9 mouse cellular contexts compared by ENCODE assay signal in genomic region chr5:139017371-139018124, GRCm38 (mm10). TPM values are rescaled to one million over a fixed set of nuclear protein-coding genes. Genes with fewer than 3 reads are reported as not detected.
DNase-seq lines count a peak whose midpoint lies in the region; ATAC-seq and TF ChIP-seq lines count a peak whose summit lies in the region.
"Had no signal": no experiment of that assay in that cellular context is flagged by ENCODE, and none has a peak within 500 bp of the region (broad histone marks: within the 10 kb centered on the region; RNA-seq: fewer than 3 reads in every experiment).

No protein-coding gene starts in this region.

- no peak overlapping the region for H3K4me3 ChIP-seq in heart, embryonic 10.5 days
- no peak overlapping the region for H3K4me3 ChIP-seq in liver, postnatal 0 days (ENCODE audit: low read depth, low read length)
- H3K4me3 ChIP-seq: heart, embryonic 13.5 days had no signal

- no peaks in the 10 kb centered on the region for H3K9me3 ChIP-seq in heart, embryonic 10.5 days
- no peaks in the 10 kb centered on the region for H3K9me3 ChIP-seq in liver, postnatal 0 days (ENCODE audit: low read length)
- H3K9me3 ChIP-seq: heart, embryonic 13.5 days had no signal

- H3K27ac ChIP-seq in heart, embryonic 10.5 days: peak overlapping the region; percentile 26; the same call in 1 of the 2 replicates
- peak overlapping the region; percentile 35; the same call in 1 of the 2 replicates for H3K27ac ChIP-seq in liver, postnatal 0 days (ENCODE audit: low read depth)
- H3K27ac ChIP-seq: heart, embryonic 13.5 days had no signal

- H3K27me3 ChIP-seq in heart, embryonic 10.5 days (ENCODE audit: insufficient read depth, poor library complexity, severe bottlenecking): 0 out of 2 replicates have a peak, but pooled peaks cover 3% of the 10 kb centered on the region
- no peaks in the 10 kb centered on the region for H3K27me3 ChIP-seq in liver, postnatal 0 days (ENCODE audit: insufficient read depth, low read length)
- H3K27me3 ChIP-seq: heart, embryonic 13.5 days had no signal

- peaks cover 17% of the 10 kb centered on the region for H3K4me1 ChIP-seq in heart, embryonic 10.5 days
- H3K4me1 ChIP-seq in liver, postnatal 0 days (ENCODE audit: insufficient read depth): peaks cover 17% of the 10 kb centered on the region

- DNase-seq in cerebellum, postnatal 10 days: peak; percentile 45 to 54
- no peak for DNase-seq in cerebellum, postnatal 36 days
- peak; percentile 85 to 92 for DNase-seq in adrenal gland, adult (ENCODE audit: inconsistent age in 2 of 2, low spot score in 1 of 2)
- DNase-seq in heart, embryonic 10.5 days (ENCODE audit: low spot score): no peak
- DNase-seq in liver, postnatal 0 days: peak; percentile 85
- peak; percentile 18 for DNase-seq in yolk sac, embryonic 10.5 days (ENCODE audit: low spot score)
- no peak for DNase-seq in right cerebral cortex, postnatal 4 days

- WGBS in heart, embryonic 10.5 days: 68% methylated on average over 15 of the region's 15 CpGs
- WGBS in liver, postnatal 0 days (ENCODE audit: insufficient replicate concordance): 59% methylated on average over 15 of the region's 15 CpGs

- peak; percentile 74 for ATAC-seq in liver, postnatal 0 days
- no peak for ATAC-seq in megakaryocyte-erythroid progenitor cell, adult 5-6 weeks (replicated peaks; ENCODE audit: low FRiP score, low TSS enrichment, poor library complexity, severe bottlenecking)

- no peak overlapping the region for H3K9ac ChIP-seq in liver, postnatal 0 days (replicated peaks)
- H3K9ac ChIP-seq: heart, embryonic 13.5 days had no signal

- no peak for TF ChIP-seq EP300 in liver, postnatal 0 days (IDR thresholded peaks at IDR 0.05; ENCODE audit: low read depth)

- no peak for TF ChIP-seq CTCF in liver, postnatal 0 days (IDR thresholded peaks at IDR 0.05; ENCODE audit: low read depth)

- no peak overlapping the region for H3K4me2 ChIP-seq in liver, postnatal 0 days (ENCODE audit: low read depth, low read length)
- H3K4me2 ChIP-seq: heart, embryonic 13.5 days had no signal

- H3K36me3 ChIP-seq in heart, embryonic 10.5 days: no peaks in the 10 kb centered on the region
- no peaks in the 10 kb centered on the region for H3K36me3 ChIP-seq in liver, postnatal 0 days (replicated peaks; ENCODE audit: insufficient read depth, low read length)
- H3K36me3 ChIP-seq: heart, embryonic 13.5 days had no signal

RNA-seq across cellular contexts. Expression of gene Pdgfa, which starts 20.4 kb away (rescaled TPM):
- polyA plus RNA-seq in heart, embryonic 10.5 days (2016; fragmentation: Nextera tagmentation; extraction: Ambion mirVana): 22.5 and 23.6 TPM in 2 replicates
- polyA plus RNA-seq in liver, postnatal 0 days (2015; fragmentation: Nextera tagmentation; extraction: Ambion mirVana): 2.5 and 2.9 TPM in 2 replicates
- total RNA-seq in megakaryocyte-erythroid progenitor cell, adult 5-6 weeks (2014; fragmentation: Nextera tagmentation): not detected in 2 replicates
- 1.5 TPM in 1 of 2 replicates, not detected in the other for total RNA-seq in megakaryocyte-erythroid progenitor cell, adult 5-6 weeks (2017)

Comparison
In these comparisons a context has a peak if more than half of its experiments do, and no peak if none do; other contexts are left out.
1. DNase-seq: peak in cerebellum, postnatal 10 days (2 of 2), adrenal gland, adult (2 of 2), liver, postnatal 0 days (single experiment) and yolk sac, embryonic 10.5 days (single experiment); none in cerebellum, postnatal 36 days (0 of 2), heart, embryonic 10.5 days (single experiment) and right cerebral cortex, postnatal 4 days (single experiment).